Mouse (Mus musculus): ENCODE results near the gene Psma1.
A peak's percentile ranks its signal among the peaks of the same experiment; 100 is the strongest.

The Psma1 gene

DNA sequence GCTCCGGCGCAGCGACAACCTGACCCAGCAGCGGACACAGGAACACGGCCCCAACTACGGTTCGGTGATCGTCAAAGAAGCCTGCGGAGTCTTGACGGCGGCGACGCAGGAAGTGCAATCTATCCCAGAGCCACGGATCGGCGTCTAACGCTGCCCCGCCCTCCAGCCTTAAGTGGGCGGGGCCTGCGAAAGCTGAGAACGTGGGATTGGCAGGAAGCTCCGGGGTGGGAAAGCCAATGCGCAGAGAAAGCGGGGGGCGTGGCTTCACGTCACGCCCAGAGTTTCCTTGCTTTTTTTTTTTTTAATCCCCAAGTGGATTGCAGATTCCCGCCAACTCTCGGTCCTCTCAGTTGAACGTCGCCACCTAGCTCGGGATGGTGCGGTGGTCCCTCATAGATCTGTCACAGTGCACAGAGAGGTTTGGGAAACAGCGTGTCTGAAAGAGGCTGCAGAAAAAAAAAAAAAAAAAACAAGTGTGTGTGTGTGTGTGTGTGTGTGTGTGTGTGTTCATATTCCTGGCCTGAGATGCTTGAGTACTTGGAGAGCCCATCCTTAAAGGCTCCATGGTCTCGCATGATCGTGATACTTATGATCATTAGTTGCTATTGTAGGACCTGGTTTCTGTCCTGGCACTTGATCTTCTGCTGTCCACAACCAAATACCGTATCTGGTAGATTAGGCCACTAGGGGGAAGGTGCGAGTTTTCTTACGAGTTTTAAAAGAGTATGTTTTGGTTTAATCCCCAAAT, at the start of gene Psma1:
Gene Psma1 (minus strand): TSS at position 114 of the 748 bp plus-strand sequence.
- DNase-seq, result peak; percentile 97

DNA sequence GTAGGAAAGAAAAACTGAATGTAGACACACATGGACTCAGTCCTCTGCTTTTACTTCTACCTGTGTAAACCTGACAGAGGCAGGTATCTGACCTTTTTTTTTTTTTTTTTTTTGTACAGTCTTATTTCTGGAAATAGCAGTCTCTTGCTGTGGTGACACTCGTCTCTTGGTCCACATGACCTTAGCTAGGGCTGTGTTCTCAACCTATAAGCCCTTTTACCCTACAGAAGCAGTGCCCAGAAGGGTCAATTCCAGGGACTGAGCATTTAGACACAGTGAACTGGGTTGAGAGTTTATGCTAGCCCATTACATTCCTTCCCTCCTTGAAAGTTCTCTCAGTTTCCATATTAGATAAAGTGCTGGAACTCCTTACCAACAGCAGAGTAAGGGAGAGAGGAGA, 47.6 kb upstream of the Psma1 start:
- DNase-seq, result no peak

- DNase-seq, result peak; percentile 55
Observed at GRCm38 (mm10) chr7:114322531-114323441, 46.9 kb upstream of the Psma1 start.

GRCm38 (mm10) chr7:114321694-114322372, 45.9 kb upstream of the Psma1 start:
- DNase-seq, result no peak

GRCm38 (mm10) chr7:114317896-114318295, 42.0 kb upstream of the Psma1 start:
- no peak for DNase-seq

DNA sequence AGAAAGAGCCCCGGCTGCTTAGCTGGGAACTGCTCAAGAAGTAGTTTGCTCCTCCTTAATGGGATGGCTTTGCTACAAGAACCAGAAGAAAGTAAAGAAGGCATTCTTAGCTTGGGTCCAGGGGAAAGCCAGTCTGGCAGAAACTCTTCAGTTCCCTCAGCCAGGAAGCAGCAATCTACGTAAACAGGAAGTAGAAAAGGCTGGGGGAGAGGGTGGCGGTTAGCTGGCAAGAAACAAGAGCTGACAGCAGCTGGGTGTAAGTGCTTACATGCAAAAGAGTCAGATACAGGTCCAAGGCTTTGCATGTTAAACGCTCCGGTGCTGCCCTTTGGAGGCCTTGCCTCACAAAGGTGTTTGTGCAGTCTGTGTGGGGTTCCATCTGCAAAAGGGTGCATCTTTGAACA, 41.5 kb upstream of the Psma1 start:
- no peak for DNase-seq

DNA sequence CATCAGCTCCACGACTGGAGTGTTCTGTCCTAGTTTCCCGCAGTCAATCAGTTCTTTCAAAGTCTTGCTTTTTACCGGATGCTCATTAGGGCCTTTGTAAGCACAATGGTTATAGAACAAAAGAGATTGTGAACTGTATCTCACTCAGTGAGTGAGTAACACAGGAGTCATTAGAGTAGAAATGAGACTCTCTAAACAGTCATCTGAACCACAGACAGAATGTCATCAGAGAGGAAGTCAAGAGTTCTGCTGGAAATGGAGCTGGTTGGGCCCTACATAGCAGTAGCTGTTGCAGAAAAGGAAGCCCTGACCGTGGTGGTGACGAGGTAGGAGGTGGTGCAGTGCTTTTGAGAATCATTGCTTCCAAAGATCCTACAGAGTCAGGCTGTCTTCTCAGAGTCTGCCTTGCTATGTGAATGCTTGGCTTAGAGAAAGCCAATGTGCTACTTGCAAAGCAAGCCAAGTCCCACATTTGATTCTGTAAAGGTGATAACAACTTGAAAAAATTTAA, 40.5 kb upstream of the Psma1 start:
- DNase-seq, result no peak

GRCm38 (mm10) chr7:114311209-114311608, 35.3 kb upstream of the Psma1 start:
- no peak for DNase-seq

DNA sequence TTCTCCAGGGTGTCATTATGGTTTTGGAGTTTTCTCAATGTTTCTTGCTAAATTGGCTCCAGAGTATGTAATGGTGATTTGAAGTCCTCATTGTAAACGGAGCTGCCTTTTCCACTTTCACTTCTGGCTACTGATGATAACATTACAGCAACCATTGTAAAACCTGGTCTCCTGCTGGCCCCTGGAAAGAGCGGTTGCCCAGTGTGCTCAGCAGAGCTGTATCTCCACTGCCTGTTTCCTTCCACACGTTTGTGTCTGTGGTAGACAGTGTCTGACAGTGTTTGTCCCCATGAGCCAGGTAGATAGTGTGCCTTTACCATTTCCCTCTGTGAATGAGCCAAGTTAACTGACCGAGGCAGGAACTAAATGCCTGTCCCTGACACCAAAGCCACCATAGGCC, 33.1 kb upstream of the Psma1 start:
- DNase-seq, result no peak

- no peak for DNase-seq
Observed at GRCm38 (mm10) chr7:114301293-114301782, 25.4 kb upstream of the Psma1 start.

GRCm38 (mm10) chr7:114300782-114301181, 24.9 kb upstream of the Psma1 start:
- no peak for DNase-seq

DNA sequence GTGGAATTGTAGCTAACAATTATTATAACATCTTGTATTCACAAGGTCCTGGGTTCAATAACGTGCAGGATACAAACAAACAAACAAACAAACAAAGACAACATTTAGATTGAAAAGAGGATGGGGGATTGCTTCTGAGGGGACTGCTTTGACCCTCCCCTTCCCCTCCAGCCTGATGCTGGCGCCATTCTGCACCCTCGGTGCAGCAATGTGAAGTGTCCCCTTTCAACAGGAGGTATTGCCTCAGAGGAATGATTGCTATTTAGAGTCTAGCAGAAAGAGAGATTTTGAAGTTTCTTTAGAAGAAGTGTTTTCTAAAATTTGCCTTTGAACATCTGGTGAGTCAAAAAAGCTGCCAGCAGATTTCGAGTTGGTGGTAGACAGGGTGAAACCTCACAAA, 23.3 kb upstream of the Psma1 start:
- no peak for DNase-seq

DNA sequence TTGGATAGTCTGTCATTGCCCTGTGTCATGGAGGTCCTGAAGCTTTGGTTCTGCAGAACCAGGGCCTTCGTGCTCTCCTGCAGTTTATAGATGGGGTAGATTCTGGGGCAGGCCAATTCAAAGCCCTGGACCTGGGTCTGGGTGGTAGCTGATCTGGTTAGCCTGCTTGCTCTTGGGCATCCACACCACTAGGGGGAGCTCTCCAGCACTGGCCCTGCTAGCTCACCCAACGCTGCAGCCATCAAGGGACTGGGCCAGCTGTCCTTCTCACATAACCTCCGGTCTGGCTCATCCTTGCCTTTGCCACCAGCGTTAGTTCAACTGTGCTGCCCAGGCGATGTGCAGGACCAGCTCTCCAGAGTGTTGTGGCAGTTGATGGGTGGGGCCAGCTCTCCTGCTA, 18.8 kb upstream of the Psma1 start:
- DNase-seq, result no peak

- no peak for DNase-seq
Observed at GRCm38 (mm10) chr7:114293903-114294302, 18.0 kb upstream of the Psma1 start.

- peak; percentile 86 for DNase-seq
Observed at GRCm38 (mm10) chr7:114292501-114292971, 16.6 kb upstream of the Psma1 start.

DNA sequence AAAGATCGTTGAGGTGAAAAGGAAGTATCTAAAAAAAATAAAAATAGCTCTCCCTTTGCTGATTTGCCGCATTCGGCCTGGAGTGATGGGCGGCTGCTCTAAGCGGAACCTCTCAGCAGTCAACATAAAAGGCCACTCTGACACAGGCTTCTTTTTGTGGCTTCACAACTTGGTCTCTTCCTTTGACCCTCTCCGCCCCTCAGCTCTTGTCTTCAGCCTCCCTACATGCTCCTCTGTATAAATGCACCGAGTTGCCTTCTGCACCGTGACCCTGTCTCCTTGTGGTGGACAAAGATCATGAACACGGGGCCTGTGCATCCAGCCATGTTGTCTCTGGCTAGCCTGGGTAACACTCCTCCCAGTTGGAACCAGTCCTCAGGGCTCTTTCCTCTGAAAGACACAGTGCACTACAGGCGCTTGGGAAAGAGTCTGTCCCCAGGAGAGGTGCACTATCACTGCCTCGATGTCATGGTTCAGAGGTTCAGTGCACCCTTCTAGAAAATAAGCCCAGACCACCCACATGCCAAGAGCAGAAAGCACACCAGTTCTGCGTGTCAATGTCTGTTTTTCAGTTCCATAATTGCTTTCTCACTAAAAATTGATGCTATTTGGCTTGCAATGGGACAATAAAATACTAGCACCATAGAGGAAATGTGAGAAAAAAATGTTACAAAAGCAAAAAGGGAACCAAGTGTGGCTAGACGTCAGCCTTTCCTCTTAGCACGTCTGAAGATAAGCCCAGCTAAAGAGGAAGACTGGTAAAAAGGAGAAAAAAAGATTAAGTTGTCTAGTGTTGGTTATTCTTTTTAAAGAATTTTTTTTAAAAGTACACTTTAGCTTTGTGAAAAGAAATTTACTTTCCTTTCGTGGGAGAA, 15.8 kb upstream of the Psma1 start:
- DNase-seq, result peak; percentile 46

DNA sequence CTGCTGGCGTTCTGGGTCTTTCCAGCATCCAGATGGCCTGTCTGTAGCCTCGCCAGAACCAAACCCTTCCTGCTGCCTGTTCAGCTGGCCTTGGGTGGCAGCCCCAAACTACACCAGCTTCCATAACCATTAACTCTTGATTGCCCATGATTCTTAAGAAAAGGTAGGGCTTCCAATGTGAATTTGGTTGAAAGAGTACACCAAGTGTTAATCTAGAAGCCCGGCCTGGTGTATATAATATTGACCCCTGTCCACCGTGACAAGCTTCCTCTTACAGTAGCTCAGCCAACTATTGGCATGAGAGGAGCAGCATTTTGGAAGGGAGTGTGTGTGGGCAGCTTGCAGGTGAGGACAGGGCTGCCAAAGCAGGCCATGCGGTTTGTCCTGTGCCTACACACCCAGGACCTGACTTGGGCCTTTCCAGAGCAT, 14.2 kb upstream of the Psma1 start:
- DNase-seq, result no peak

DNA sequence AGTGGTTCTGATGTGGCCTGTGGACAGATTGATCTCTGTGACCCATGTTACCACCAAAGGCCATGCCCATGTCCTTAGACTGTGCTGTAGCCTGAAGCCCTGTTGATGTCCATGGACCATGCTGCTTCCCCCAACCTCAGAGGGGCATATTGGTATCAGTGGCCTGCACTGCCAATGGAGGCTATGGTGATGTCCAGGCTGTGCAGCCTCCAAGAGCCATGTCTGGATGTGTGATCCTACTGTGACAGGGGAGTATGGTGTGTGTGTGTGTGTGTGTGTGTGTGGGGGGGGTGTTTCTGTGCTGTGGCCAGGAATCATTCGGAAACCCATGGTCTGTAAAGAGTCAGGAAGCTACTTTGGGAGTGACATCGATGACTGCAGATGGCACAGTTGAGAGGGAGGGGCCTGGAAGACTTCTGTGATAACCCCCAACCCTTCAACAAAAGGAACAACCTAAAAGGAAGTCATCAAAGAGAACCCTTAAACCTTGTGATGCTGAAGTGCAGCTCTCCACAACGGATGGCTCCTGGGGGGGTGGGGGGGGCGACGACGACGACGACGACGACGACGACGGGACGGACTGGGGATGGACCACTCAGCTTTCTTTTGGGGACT, 8.5 kb upstream of the Psma1 start:
- DNase-seq, result no peak

DNA sequence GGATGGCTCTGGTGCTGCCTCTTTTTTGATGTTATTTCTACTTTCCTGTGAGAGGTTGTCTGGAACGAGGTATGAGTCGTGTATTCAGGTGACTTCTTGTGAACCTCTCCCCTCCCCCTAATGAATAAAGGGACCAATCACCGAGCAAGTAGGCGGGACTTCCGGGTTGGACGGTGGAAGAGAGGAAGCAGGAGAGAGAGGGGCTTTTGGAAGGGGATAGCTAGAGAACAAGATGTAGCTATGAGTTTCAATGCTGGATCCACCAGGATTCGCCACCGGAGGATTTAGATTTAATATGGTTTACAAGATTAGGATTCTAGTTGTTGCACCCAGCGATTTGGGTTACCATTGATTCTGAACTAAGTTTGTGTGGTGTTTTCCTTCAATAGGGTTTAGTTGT, 7.1 kb upstream of the Psma1 start:
- no peak for DNase-seq

- peak; percentile 34 for DNase-seq
Observed at GRCm38 (mm10) chr7:114281671-114282070, 5.8 kb upstream of the Psma1 start.

DNA sequence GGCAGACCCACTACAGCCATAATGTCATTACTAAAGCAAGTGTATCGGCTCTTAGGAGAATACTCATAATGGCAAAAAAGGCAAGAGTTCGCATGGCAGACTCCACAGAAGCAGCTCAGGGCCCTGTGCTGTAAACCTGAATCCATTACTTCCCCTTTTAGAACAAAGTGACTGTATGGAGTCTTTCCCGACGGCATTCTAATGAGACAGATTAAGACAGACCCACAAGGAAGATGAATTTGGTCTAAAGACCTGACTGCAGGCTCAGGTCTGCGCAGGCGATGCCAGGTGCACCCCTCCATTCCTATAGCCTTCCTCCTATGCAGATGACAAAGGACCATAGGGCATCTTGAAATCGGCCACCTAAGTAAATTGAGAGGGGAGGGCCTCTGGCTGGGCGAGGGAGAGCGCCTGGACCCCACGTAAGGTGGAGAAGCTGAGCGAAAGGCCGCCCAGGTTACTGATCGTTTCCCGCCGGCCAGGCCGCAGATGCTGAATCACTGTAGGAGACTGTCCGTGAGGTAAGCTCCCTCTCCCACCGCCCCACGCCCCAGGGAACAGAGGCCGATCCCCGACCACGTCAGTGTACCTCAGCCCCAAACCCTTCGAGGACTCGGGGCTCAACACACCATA, 430 bp downstream of the Psma1 start:
- DNase-seq, result no peak
